ENCODE assay signal across 9 mouse cellular contexts in genomic region chr5:141240441-141240840, GRCm38 (mm10). TPM values are rescaled to one million over a fixed set of nuclear protein-coding genes. Genes with fewer than 3 reads are reported as not detected.
A peak's percentile ranks its signal among the peaks of the same experiment; 100 is the strongest.
DNase-seq lines count a peak whose midpoint lies in the region; TF ChIP-seq lines count a peak whose summit lies in the region.
"Had no signal": no experiment of that assay in that cellular context is flagged by ENCODE, and none has a peak within 500 bp of the region (broad histone marks: within the 10 kb centered on the region; RNA-seq: fewer than 3 reads in every experiment).

No protein-coding gene starts in this region.

- H3K9ac ChIP-seq in heart, adult 2 months (ENCODE audit: low read depth, low read length), result no peak overlapping the region

- no peaks in the 10 kb centered on the region for H3K79me2 ChIP-seq in heart, adult 2 months (replicated peaks; ENCODE audit: control insufficient read depth, insufficient read depth, low read length)

- TF ChIP-seq EP300 in heart, adult 2 months (IDR thresholded peaks at IDR 0.05; ENCODE audit: insufficient read depth, low read depth, low read length), result no peak

- no peak overlapping the region for H3K27ac ChIP-seq in heart, adult 2 months

- peak overlapping the region; percentile 52 for H3K4me3 ChIP-seq in heart, adult 2 months

- no peak for TF ChIP-seq POLR2A in heart, adult 2 months (IDR thresholded peaks at IDR 0.05; ENCODE audit: insufficient read depth, low read depth, low read length)

- H3K4me1 ChIP-seq in heart, adult 2 months (ENCODE audit: control insufficient read depth, insufficient read depth, low read length), result peaks cover 2% of the 10 kb centered on the region

- intact Hi-C loops in heart, adult 2 months (cut with DNase I), result loop anchor here (2.0 to 10.0 kb wide), 3 partner anchors 146 to 1214 kb away; no protein-coding TSS in a partner anchor
- intact Hi-C loops in heart, postnatal 25 days (cut with DNase I), result loop anchor here (5.0 to 10.0 kb wide), 2 partner anchors 376 to 1077 kb away; no protein-coding TSS in a partner anchor
- intact Hi-C loops in left cerebral cortex, postnatal 25 days (cut with DNase I), result loop anchor here (5.0 kb wide), 3 partner anchors 72 to 1077 kb away; no protein-coding TSS in a partner anchor

- no peak for TF ChIP-seq CTCF in heart, adult 2 months (IDR thresholded peaks at IDR 0.05)

- H3K36me3 ChIP-seq in heart, adult 2 months (ENCODE audit: control insufficient read depth, insufficient read depth, low read length), result no peaks in the 10 kb centered on the region

- WGBS in heart, adult 2 months, result 1% methylated on average over 10 of the region's 10 CpGs

- DNase-seq in heart, adult 2 months, result no peak
- DNase-seq in heart, adult 11 months, result no peak
- peak; percentile 67 for DNase-seq in embryo, embryonic 11 days
- peak; percentile 10 for DNase-seq in heart, postnatal 25 days (ENCODE audit: low spot score)
- peak; percentile 70 for DNase-seq in mesoderm, embryonic 11.5 days (ENCODE audit: low read depth, low spot score)
- no peak for DNase-seq in left cerebral cortex, postnatal 25 days (ENCODE audit: low spot score in 2 of 2)
- no peak for DNase-seq in cerebellum, postnatal 4 days (ENCODE audit: low spot score in 2 of 2)
- no peak for DNase-seq in urinary bladder, adult 2 months (ENCODE audit: low spot score)

- peaks cover 12% of the 10 kb centered on the region for H3K27me3 ChIP-seq in heart, adult 2 months (ENCODE audit: control insufficient read depth, insufficient read depth, low read length)
- H3K27me3 ChIP-seq: CH12.LX had no signal

RNA-seq across cellular contexts. Expression of gene Sdk1, which starts 0.8 kb away (rescaled TPM):
- 1 to 10 TPM in 1 of 2 experiments, under 1 TPM in 1; 0.94 to 1.0 TPM for total RNA-seq in heart, adult 2 months (2021)
- 0.33 and 0.94 TPM in 2 replicates for polyA plus RNA-seq in heart, adult 2 months (2012; rRNA removed)
- total RNA-seq in heart, postnatal 25 days (2021), result 1 to 10 TPM; 1.5 to 2.2 TPM
- total RNA-seq in left cerebral cortex, postnatal 25 days (2021), result 10 to 100 TPM; 14.2 to 14.3 TPM
- 3.8 and 6.2 TPM in 2 replicates for polyA plus RNA-seq in urinary bladder, adult 2 months (2012; rRNA removed)

Comparison
In these comparisons a context has a peak if more than half of its experiments do, and no peak if none do; other contexts are left out.
1. DNase-seq: peak in embryo, embryonic 11 days (single experiment), heart, postnatal 25 days (single experiment) and mesoderm, embryonic 11.5 days (single experiment); none in heart, adult 2 months (0 of 2), heart, adult 11 months (single experiment), left cerebral cortex, postnatal 25 days (0 of 2), cerebellum, postnatal 4 days (0 of 2) and urinary bladder, adult 2 months (single experiment).
2. RNA of gene Sdk1, which starts 0.8 kb away (total RNA-seq): 14.2 to 14.3 TPM in left cerebral cortex, postnatal 25 days; 1.5 to 2.2 TPM in heart, postnatal 25 days and 0.94 to 1.0 TPM in heart, adult 2 months; every median in the first group is over 4 times any median in the second.